Comparison of ENCODE assay signal across 9 mouse cellular contexts in the genomic region with DNA sequence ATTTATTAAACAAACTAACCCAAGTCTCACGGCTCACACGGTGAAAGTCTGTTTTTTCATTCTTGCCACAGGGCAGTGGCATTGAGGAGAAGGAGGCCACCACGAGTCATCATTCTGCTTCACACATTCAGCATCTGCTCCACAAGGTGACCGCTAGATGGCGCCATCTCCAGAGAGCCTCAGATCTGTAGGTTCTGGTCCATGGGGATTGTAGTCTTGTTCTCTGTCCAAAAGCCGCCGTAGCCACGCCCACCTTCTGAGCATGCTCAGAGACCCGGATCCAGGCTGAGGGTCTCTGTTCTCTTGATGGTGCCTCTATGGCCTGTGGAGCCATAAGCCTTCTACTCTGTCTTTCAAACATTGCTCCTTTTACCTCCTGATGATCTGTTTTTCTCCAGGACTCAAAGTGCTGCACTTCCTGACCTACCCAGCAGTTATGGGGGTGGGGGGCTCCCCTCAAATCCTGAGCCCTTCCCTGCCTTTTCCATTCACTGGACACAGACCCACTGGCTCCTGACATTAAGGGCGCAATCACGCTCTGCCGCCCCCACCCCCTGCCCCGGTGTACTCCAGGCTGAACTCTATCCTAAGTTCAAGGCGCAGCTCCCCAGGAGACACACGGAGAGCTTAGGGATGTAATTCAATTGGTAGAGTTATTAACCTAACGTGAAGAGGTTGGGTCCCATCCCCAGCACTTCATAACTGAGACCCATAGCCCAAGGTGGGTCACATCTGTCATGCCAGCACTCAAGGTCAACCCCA. TPM values are rescaled to one million over a fixed set of nuclear protein-coding genes. Genes with fewer than 3 reads are reported as not detected.
A peak's percentile ranks its signal among the peaks of the same experiment; 100 is the strongest.
DNase-seq lines count a peak whose midpoint lies in the region; ATAC-seq and TF ChIP-seq lines count a peak whose summit lies in the region.
"Had no signal": no experiment of that assay in that cellular context is flagged by ENCODE, and none has a peak within 500 bp of the region (broad histone marks: within the 10 kb centered on the region; RNA-seq: fewer than 3 reads in every experiment).

No protein-coding gene starts in this region.

- H3K4me2 ChIP-seq in lung, postnatal 0 days (replicated peaks; ENCODE audit: low read depth, low read length), result no peak overlapping the region

- H3K36me3 ChIP-seq in lung, postnatal 0 days (ENCODE audit: insufficient read depth, low read length), result no peaks in the 10 kb centered on the region

- no peaks in the 10 kb centered on the region for H3K4me1 ChIP-seq in lung, postnatal 0 days (ENCODE audit: insufficient read depth, low read depth, low read length)

- H3K27ac ChIP-seq in lung, postnatal 0 days (ENCODE audit: low read length), result no peak overlapping the region

- H3K9me3 ChIP-seq in lung, postnatal 0 days (ENCODE audit: low read length), result no peaks in the 10 kb centered on the region

- no peak overlapping the region for H3K4me3 ChIP-seq in lung, postnatal 0 days (ENCODE audit: low read depth, low read length)

- DNase-seq in cerebellum, adult 11-12 months, result peak; percentile 14
- no peak for DNase-seq in cerebellum, adult 9-10 months
- DNase-seq in 416B (ENCODE audit: low read depth), result peak; percentile 85
- DNase-seq in adrenal gland, postnatal 14 days, result peak; percentile 87
- peak; percentile 72 for DNase-seq in kidney, postnatal 14 days
- DNase-seq in lung, postnatal 0 days (ENCODE audit: low spot score), result peak; percentile 82
- peak; percentile 2 for DNase-seq in telencephalon, adult 2 months (ENCODE audit: low read depth, low spot score)

- no peaks in the 10 kb centered on the region for H3K27me3 ChIP-seq in lung, postnatal 0 days (replicated peaks; ENCODE audit: insufficient read depth, low read length)

- peak; percentile 19 for ATAC-seq in erythroblast, adult 5-6 weeks (replicated peaks; ENCODE audit: low FRiP score, poor library complexity, severe bottlenecking)
- peak; percentile 56 for ATAC-seq in lung, postnatal 0 days

- no peak overlapping the region for H3K9ac ChIP-seq in lung, postnatal 0 days (replicated peaks; ENCODE audit: low read depth)

- 43% methylated on average over 16 of the region's 16 CpGs for WGBS in lung, postnatal 0 days

- peak; percentile 86 for TF ChIP-seq CTCF in lung, postnatal 0 days (IDR thresholded peaks at IDR 0.05)

- no peak for TF ChIP-seq EP300 in lung, postnatal 0 days (IDR thresholded peaks at IDR 0.05)

RNA-seq across cellular contexts. Expression of a gene that starts 2.9 kb away (rescaled TPM):
- 0.60 and 3.7 TPM in 2 replicates for total RNA-seq in adrenal gland, postnatal 14 days (2021)
- total RNA-seq in erythroblast, adult 5-6 weeks (2015; ENCODE audit: low replicate concordance), result 411 and 506 TPM in 2 replicates
- total RNA-seq in erythroblast, adult 5-6 weeks (2017; ENCODE audit: low replicate concordance), result 369 and 379 TPM in 2 replicates
- 1.2 and 1.6 TPM in 2 replicates for polyA plus RNA-seq in lung, postnatal 0 days (2015; fragmentation: Nextera tagmentation; extraction: Ambion mirVana)
- total RNA-seq: left cerebral cortex, postnatal 36 days had no signal

RNA-seq across cellular contexts. Expression of a gene that starts 11.7 kb away (rescaled TPM):
- total RNA-seq in adrenal gland, postnatal 14 days (2021), result not detected in 2 replicates
- 0.96 TPM in 1 of 2 replicates, not detected in the other for total RNA-seq in erythroblast, adult 5-6 weeks (2015; ENCODE audit: low replicate concordance)
- not detected in 2 replicates for total RNA-seq in erythroblast, adult 5-6 weeks (2017; ENCODE audit: low replicate concordance)
- not detected in 2 replicates for polyA plus RNA-seq in lung, postnatal 0 days (2015; fragmentation: Nextera tagmentation; extraction: Ambion mirVana)
- total RNA-seq: left cerebral cortex, postnatal 36 days had no signal

RNA-seq across cellular contexts. Expression of a gene that starts 13.9 kb away (rescaled TPM):
- 24.5 and 28.5 TPM in 2 replicates for total RNA-seq in adrenal gland, postnatal 14 days (2021)
- total RNA-seq in erythroblast, adult 5-6 weeks (2015; ENCODE audit: low replicate concordance), result 70.4 and 120 TPM in 2 replicates
- total RNA-seq in erythroblast, adult 5-6 weeks (2017; ENCODE audit: low replicate concordance), result 62.4 and 85.2 TPM in 2 replicates
- 33.7 and 35.5 TPM in 2 replicates for polyA plus RNA-seq in lung, postnatal 0 days (2015; fragmentation: Nextera tagmentation; extraction: Ambion mirVana)

RNA-seq across cellular contexts. Expression of a gene that starts 28.5 kb away (rescaled TPM):
- not detected in 2 replicates for total RNA-seq in adrenal gland, postnatal 14 days (2021)
- total RNA-seq in erythroblast, adult 5-6 weeks (2015; ENCODE audit: low replicate concordance), result not detected in 2 replicates
- total RNA-seq in erythroblast, adult 5-6 weeks (2017; ENCODE audit: low replicate concordance), result not detected in 2 replicates
- polyA plus RNA-seq in lung, postnatal 0 days (2015; fragmentation: Nextera tagmentation; extraction: Ambion mirVana), result 28.2 and 29.2 TPM in 2 replicates
- total RNA-seq: left cerebral cortex, postnatal 36 days had no signal

Comparison
In these comparisons a context has a peak if more than half of its experiments do, and no peak if none do; other contexts are left out.
1. RNA of a gene that starts 2.9 kb away (total RNA-seq): 369 to 506 TPM in erythroblast, adult 5-6 weeks; 0.60 to 3.7 TPM in adrenal gland, postnatal 14 days; every median in the first group is over 10 times any median in the second.